Mouse (Mus musculus) hindbrain, embryonic 15.5 days (tissue): ENCODE measurements around the gene Gm20388. TPM values are rescaled to one million over a fixed set of nuclear protein-coding genes. Genes with fewer than 3 reads are reported as not detected.

Experiments used
- ATAC-seq: fragments of 200-750 bp; cut with Nextera tagmentation; 2 replicates; pipeline ENCODE4 v1.8.0; 2017; ENCODE audit warnings: low read depth, moderate number of reproducible peaks, moderate TSS enrichment; ENCODE audit not compliant: low FRiP score
- H3K27ac ChIP-seq: fragments of 300-500 bp; sonication (generic); replicated peaks from 2 replicates; pipeline ENCODE4 v1.5.1; 2015; ENCODE audit warnings: mild to moderate bottlenecking, inconsistent platforms
- H3K27me3 ChIP-seq: fragments of 300-500 bp; sonication (generic); 2 replicates; pipeline ENCODE4 v1.6.1; 2015; ENCODE audit warnings: control low read depth, inconsistent platforms
- H3K36me3 ChIP-seq: fragments of 300-500 bp; sonication (generic); 2 replicates; pipeline ENCODE4 v1.6.1; 2015; ENCODE audit warnings: control low read depth, inconsistent platforms
- H3K4me1 ChIP-seq: fragments of 300-500 bp; sonication (generic); replicated peaks from 2 replicates; pipeline ENCODE4 v1.6.1; 2015; ENCODE audit warnings: control low read depth, inconsistent platforms
- H3K4me2 ChIP-seq: fragments of 300-500 bp; sonication (generic); 2 replicates; pipeline ENCODE4 v1.6.1; 2015; ENCODE audit warnings: moderate library complexity, mild to moderate bottlenecking, inconsistent platforms
- H3K4me3 ChIP-seq: fragments of 300-500 bp; sonication (generic); 2 replicates; pipeline ENCODE4 v1.5.1; 2015; ENCODE audit warnings: mild to moderate bottlenecking, inconsistent platforms
- H3K9ac ChIP-seq: fragments of 300-500 bp; sonication (generic); 2 replicates; pipeline ENCODE4 v1.6.1; 2015; ENCODE audit warnings: inconsistent platforms
- H3K9me3 ChIP-seq: fragments of 300-500 bp; sonication (generic); 2 replicates; pipeline ENCODE4 v1.6.1; 2016; ENCODE audit warnings: control low read depth, inconsistent platforms
- WGBS: fragments of 180-500 bp; shearing (Covaris S2); methylation state at CpG from one replicate; pipeline ENCODE4 v1.1.7; 2015; 5-methylcytosine and 5-hydroxymethylcytosine counted together
- polyA plus RNA-seq: library from polyadenylated mRNA; unstranded; fragments of >200 nt; fragmentation: Nextera tagmentation; extraction: Ambion mirVana; gene quantifications from 2 replicates; pipeline ENCODE4 v1.2.1, GENCODE M21; 2015

The Gm20388 gene
- polyA plus RNA-seq, 1 experiment from 2014 or later, result 5.4 TPM

GRCm38 (mm10) chr8:121542901-121543300, 1632.3 kb downstream of the Gm20388 start:
- Histone ChIP-seq H3K9me3 (no peaks in the 10 kb centered on the region), H3K9ac (no peak overlapping the region), H3K27me3 (no peaks in the 10 kb centered on the region), H3K27ac (no peak overlapping the region), H3K36me3 (no peaks in the 10 kb centered on the region), H3K4me2 (no peak overlapping the region), H3K4me3 (no peak overlapping the region), H3K4me1 (0 out of 2 replicates have a peak, but pooled peaks cover 3% of the 10 kb centered on the region)
- 47% methylated on average over 13 of the region's 13 CpGs for WGBS
- no peak for ATAC-seq

- Histone ChIP-seq H3K4me3 (no peak within 1 kb of the TSS), H3K4me2 (no peak within 1 kb of the TSS), H3K9me3 (no peaks in the 10 kb centered on the region), H3K9ac (no peak within 1 kb of the TSS), H3K27me3 (no peaks in the 10 kb centered on the region), H3K36me3 (no peaks in the 10 kb centered on the region), H3K4me1 (0 out of 2 replicates have a peak, but pooled peaks cover 3% of the 10 kb centered on the region), H3K27ac (no peak within 1 kb of the TSS)
- ATAC-seq, result no peak
- WGBS, result 89% methylated on average over 12 of the region's 12 CpGs
Observed at GRCm38 (mm10) chr8:121544276-121544785, 1633.7 kb downstream of the Gm20388 start, which contains the start of gene 1700018B08Rik. Gene 1700018B08Rik, minus strand, starts transcription at chr8:121544320.

GRCm38 (mm10) chr8:121544936-121545335, 1634.3 kb downstream of the Gm20388 start:
- 80% methylated on average over 11 of the region's 11 CpGs for WGBS
- no peak for ATAC-seq

GRCm38 (mm10) chr8:121547132-121547531, 1636.5 kb downstream of the Gm20388 start:
- 12% methylated on average over 7 of the region's 7 CpGs for WGBS
- Histone ChIP-seq H3K4me2 (no peak overlapping the region), H3K27ac (no peak overlapping the region), H3K9me3 (no peaks in the 10 kb centered on the region), H3K4me3 (no peak overlapping the region), H3K4me1 (0 out of 2 replicates have a peak, but pooled peaks cover 3% of the 10 kb centered on the region), H3K9ac (no peak overlapping the region), H3K27me3 (no peaks in the 10 kb centered on the region), H3K36me3 (peaks cover 19% of the 10 kb centered on the region)
- ATAC-seq, result peak; percentile 36; the same call in 1 of the 2 replicates

More at GRCm38 (mm10) chr8:121544936-121545335, 1634.3 kb downstream of the Gm20388 start:
- Histone ChIP-seq H3K9ac (no peak overlapping the region), H3K9me3 (no peaks in the 10 kb centered on the region), H3K4me1 (0 out of 2 replicates have a peak, but pooled peaks cover 3% of the 10 kb centered on the region), H3K36me3 (no peaks in the 10 kb centered on the region), H3K27me3 (no peaks in the 10 kb centered on the region), H3K27ac (no peak overlapping the region), H3K4me3 (no peak overlapping the region), H3K4me2 (no peak overlapping the region)

DNA sequence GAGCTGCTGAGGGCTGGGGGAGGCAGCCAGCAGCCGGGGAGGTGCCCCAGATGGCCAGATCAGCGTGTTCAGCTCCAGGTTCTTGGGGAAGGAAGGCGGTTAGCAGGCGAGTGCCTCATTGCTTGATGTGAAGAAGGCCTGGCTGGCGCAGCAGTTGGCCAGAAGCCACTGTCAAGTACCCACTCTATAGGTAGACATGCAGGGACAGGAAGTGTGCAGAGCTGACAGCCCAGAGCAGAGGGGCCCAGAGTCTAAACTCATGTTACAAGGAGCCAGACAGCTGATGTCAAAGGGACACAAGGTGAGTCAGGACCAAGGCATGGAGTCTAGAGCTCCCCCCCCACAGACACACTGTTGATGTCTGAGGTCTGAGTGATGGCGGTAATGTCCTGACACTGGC, 1639.4 kb downstream of the Gm20388 start:
- 92% methylated on average over 6 of the region's 6 CpGs for WGBS

GRCm38 (mm10) chr8:121551065-121551985, 1640.7 kb downstream of the Gm20388 start:
- H3K4me1 ChIP-seq, result 0 out of 2 replicates have a peak, but pooled peaks cover 3% of the 10 kb centered on the region
- ATAC-seq, result no peak
- H3K27me3 ChIP-seq, result no peaks in the 10 kb centered on the region
- WGBS, result 59% methylated on average over 24 of the region's 24 CpGs
- no peak overlapping the region for H3K27ac ChIP-seq
- H3K9me3 ChIP-seq, result no peaks in the 10 kb centered on the region
- no peak overlapping the region for H3K4me3 ChIP-seq
- peaks cover 41% of the 10 kb centered on the region for H3K36me3 ChIP-seq
- H3K9ac ChIP-seq, result no peak overlapping the region
- H3K4me2 ChIP-seq, result no peak overlapping the region

More for the DNA sequence above, 1639.4 kb downstream of the Gm20388 start:
- H3K4me2 ChIP-seq, result no peak overlapping the region
- H3K27ac ChIP-seq, result no peak overlapping the region
- 0 out of 2 replicates have a peak, but pooled peaks cover 3% of the 10 kb centered on the region for H3K4me1 ChIP-seq
- no peak overlapping the region for H3K9ac ChIP-seq
- H3K4me3 ChIP-seq, result no peak overlapping the region
- no peaks in the 10 kb centered on the region for H3K9me3 ChIP-seq
- no peaks in the 10 kb centered on the region for H3K27me3 ChIP-seq
- no peak for ATAC-seq
- peaks cover 41% of the 10 kb centered on the region for H3K36me3 ChIP-seq

GRCm38 (mm10) chr8:121552506-121552905, 1641.9 kb downstream of the Gm20388 start:
- no peak overlapping the region for H3K9ac ChIP-seq
- peaks cover 41% of the 10 kb centered on the region for H3K36me3 ChIP-seq
- H3K4me2 ChIP-seq, result no peak overlapping the region
- ATAC-seq, result no peak
- H3K27ac ChIP-seq, result no peak overlapping the region
- no peak overlapping the region for H3K4me3 ChIP-seq
- no peaks in the 10 kb centered on the region for H3K9me3 ChIP-seq
- WGBS, result 92% methylated on average over 9 of the region's 9 CpGs
- no peaks in the 10 kb centered on the region for H3K27me3 ChIP-seq
- H3K4me1 ChIP-seq, result no peaks in the 10 kb centered on the region

DNA sequence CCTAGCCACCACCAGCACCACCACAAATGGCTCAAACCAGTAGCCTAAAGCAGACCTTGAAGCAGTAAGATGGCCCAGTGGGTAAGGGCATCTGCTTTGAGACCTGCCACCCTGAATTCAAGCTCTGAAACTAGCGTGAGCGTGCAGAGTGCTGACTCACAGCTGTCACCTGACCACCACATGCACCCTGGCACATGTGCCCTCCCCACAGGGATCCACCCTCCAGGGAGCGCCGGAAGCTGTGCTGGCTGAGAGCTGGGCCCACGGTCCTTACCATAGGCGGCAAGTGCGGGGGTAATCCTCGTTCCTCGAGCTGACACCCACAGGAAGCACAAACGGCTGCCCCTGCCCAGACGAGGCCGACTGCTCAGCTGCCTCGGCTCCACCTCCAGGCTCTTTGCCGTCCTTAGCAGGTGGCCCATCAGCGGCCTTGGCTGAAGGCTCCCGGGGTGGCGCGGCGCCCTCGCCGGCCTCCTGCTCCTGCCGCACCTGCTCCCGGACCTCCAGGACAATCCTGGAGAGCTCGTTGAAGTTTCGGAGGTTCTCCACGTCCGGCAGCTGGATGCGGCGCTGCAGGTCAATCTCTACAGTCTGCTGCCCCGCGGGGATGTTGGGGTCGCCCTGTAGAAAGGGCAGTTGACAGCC, 1643.3 kb downstream of the Gm20388 start:
- Histone ChIP-seq H3K4me2 (no peak overlapping the region), H3K9me3 (no peaks in the 10 kb centered on the region), H3K4me3 (no peak overlapping the region), H3K36me3 (peaks cover 49% of the 10 kb centered on the region), H3K27ac (no peak overlapping the region), H3K4me1 (no peaks in the 10 kb centered on the region), H3K27me3 (no peaks in the 10 kb centered on the region), H3K9ac (no peak overlapping the region)
- ATAC-seq, result no peak
- 94% methylated on average over 32 of the region's 32 CpGs for WGBS

- Histone ChIP-seq H3K9ac (no peak overlapping the region), H3K27ac (no peak overlapping the region), H3K4me3 (no peak overlapping the region), H3K4me1 (no peaks in the 10 kb centered on the region), H3K4me2 (no peak overlapping the region), H3K27me3 (no peaks in the 10 kb centered on the region), H3K36me3 (peaks cover 38% of the 10 kb centered on the region), H3K9me3 (no peaks in the 10 kb centered on the region)
- 90% methylated on average over 11 of the region's 11 CpGs for WGBS
- ATAC-seq, result no peak
Observed at GRCm38 (mm10) chr8:121557746-121558145, 1647.1 kb downstream of the Gm20388 start.

GRCm38 (mm10) chr8:121558538-121558937, 1647.9 kb downstream of the Gm20388 start:
- no peaks in the 10 kb centered on the region for H3K9me3 ChIP-seq
- no peak overlapping the region for H3K4me3 ChIP-seq
- no peaks in the 10 kb centered on the region for H3K4me1 ChIP-seq
- peaks cover 33% of the 10 kb centered on the region for H3K36me3 ChIP-seq
- H3K27ac ChIP-seq, result no peak overlapping the region
- ATAC-seq, result no peak
- no peak overlapping the region for H3K4me2 ChIP-seq
- 89% methylated on average over 16 of the region's 16 CpGs for WGBS
- H3K9ac ChIP-seq, result no peak overlapping the region
- H3K27me3 ChIP-seq, result no peaks in the 10 kb centered on the region

- H3K4me1 ChIP-seq, result no peaks in the 10 kb centered on the region
- H3K36me3 ChIP-seq, result peaks cover 20% of the 10 kb centered on the region
- WGBS, result 93% methylated on average over 12 of the region's 12 CpGs
- no peak for ATAC-seq
- H3K9me3 ChIP-seq, result no peaks in the 10 kb centered on the region
- H3K9ac ChIP-seq, result no peak overlapping the region
- no peaks in the 10 kb centered on the region for H3K27me3 ChIP-seq
- H3K4me2 ChIP-seq, result no peak overlapping the region
- H3K27ac ChIP-seq, result no peak overlapping the region
- H3K4me3 ChIP-seq, result no peak overlapping the region
Observed at GRCm38 (mm10) chr8:121559801-121560200, 1649.2 kb downstream of the Gm20388 start.
